Mouse (Mus musculus) adrenal gland, adult 8-10 months (tissue): ENCODE data around the gene Gm11011. TPM values are rescaled to one million over a fixed set of nuclear protein-coding genes. Genes with fewer than 3 reads are reported as not detected.
"Not testable (repeated sequence)": the region's sequence is repeated elsewhere in the genome, so short reads cannot be mapped to it uniquely, and the experiment has no call there.

Source experiments
- DNase-seq: peaks from one replicate; pipeline ENCODE4 v3.0.0; 2022
- total RNA-seq, 4 experiments: library from RNA; stranded (reverse); gene quantifications; 2 replicates each; pipeline ENCODE4 v1.2.4; 2022

Gm11011 gene
- total RNA-seq, result not detected

- DNase-seq, result not testable (repeated sequence)
Measured at GRCm38 (mm10) chr2:169587645-169588044, at the start of gene Gm11011. Gene Gm11011 (minus strand): TSS chr2:169587745.

- no peak for DNase-seq
Measured at GRCm38 (mm10) chr2:169636414-169636813, 48.9 kb upstream of the Gm11011 start.

DNA sequence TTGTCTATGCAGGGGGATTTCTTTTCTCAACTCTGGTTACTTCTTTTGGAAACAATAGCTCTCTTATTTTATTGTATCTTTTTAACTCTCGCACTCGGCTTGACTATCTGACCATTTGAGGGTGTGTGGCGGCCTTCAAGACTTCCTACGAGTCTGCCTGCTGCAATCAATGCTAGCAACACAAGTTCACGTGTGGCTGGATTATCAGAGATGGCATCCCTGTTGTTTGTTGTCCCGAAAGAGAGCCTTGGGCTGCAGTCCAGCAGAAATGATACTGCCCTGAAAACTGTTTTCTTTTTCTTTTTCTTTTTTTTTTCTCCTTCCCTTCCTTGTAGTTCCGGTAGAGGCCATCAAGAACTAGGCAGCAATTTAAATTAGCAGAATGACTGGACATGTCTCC lies 47.9 kb upstream of the Gm11011 start:
- no peak for DNase-seq

GRCm38 (mm10) chr2:169634619-169635382 lies 47.3 kb upstream of the Gm11011 start:
- DNase-seq, result no peak

GRCm38 (mm10) chr2:169633491-169634289 lies 46.1 kb upstream of the Gm11011 start:
- DNase-seq, result no peak

DNA sequence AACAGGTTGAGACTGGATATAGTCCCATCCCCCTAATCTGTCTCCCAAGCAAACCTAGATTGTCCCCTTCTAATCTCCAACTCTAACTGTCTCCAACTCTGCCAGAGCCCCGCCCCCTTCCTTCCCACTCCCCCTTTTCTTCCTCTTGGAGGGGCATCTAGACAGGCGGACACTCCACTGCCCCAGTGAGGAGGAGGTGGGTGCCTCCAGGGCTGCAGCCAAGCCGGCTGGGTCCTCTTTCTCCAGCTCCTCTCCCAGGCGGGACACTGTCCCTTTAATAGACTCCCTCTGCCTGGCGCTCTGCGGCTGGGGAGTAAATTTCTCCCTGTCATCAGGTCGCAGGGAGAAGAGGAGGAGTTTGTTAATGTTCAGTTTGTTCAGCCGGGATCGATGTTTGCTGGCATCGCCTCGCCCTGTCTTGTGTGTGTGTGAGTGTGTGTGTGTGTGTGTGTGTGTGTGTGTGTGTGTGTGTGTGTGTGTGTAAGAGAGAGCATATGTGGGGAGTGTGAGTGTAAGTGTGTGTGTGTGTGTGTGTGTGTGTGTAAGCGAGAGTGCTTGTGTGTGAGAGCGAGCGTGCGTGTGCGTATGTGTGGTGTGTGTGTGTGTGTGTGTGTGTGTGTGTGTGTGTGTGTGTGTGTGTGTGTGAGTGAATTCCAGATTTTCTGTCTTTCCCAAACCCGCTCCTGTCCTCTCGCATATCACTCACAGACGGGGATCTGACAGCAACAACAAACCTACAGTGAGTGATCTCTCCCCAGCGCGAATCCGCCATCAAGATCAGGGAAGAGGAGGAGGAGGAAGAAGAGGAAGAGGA lies 45.0 kb upstream of the Gm11011 start, which contains the start of gene Tshz2:
Tshz2 (plus strand) TSS at position 676 of the 814 bp plus-strand sequence.
- peak; percentile 52 for DNase-seq

DNA sequence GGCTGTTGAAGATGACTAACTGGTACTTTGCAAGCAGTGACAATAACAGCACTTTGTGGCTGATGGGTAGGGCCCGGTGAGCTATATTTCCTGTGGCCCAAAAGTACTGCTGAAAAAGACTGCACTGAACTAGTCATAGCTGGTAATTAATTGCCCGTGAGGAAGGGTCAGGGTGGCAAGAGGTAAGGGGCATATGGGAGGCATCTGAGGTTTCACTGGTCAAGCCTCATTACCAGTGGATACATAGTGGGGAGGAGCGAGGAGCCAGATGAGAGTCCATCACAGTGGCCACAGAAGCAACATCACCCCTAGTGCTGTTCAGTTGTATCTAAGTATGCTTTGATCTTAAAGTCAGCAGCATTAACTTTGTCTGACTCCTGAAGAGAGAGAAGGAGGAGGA lies 42.5 kb upstream of the Gm11011 start:
- DNase-seq, result no peak

- DNase-seq, result no peak
Measured at GRCm38 (mm10) chr2:169621201-169621710, 33.7 kb upstream of the Gm11011 start.

DNA sequence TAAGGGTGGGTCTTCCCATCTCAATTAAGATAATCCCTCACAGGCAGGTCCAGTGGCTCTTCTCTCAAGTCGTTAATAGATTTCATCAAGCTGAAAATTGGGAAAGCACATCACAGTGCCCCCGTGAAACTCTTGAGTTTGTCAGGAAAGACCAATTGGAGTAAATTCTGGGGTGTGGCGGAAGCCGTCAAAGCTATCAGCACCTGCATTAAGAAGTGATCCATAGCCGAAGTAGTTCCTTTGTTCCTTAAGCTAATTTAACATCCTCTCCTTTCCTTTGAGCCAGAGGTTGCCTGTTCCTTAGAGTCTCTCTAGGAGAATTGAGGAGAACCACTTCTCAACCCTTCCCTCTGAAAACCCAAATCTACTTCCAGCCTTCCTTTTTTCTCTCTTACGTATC lies 28.5 kb upstream of the Gm11011 start:
- no peak for DNase-seq

- DNase-seq, result no peak
Measured at GRCm38 (mm10) chr2:169614683-169615082, 27.1 kb upstream of the Gm11011 start.

DNA sequence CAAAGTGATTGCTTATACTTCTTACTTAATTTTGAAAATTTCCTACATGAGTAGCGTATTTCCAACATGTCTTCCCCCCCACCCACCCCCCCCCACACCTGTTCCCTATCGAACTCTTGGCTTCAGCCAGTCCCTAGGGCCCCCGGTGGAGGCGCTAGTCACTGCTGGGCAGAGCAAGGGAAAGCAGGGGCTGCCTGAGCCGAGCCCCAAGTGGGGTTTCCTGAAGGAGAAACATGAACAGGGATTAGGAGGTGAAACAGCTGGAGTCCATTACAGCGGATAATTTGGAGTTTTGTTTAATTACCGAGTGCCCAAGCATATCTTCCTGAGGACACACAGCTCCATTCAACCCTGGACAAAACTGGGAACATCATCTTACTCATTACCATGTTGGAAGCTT lies 24.0 kb upstream of the Gm11011 start:
- DNase-seq, result no peak

- DNase-seq, result no peak
Measured at GRCm38 (mm10) chr2:169610882-169611281, 23.3 kb upstream of the Gm11011 start.

GRCm38 (mm10) chr2:169609956-169610355 lies 22.4 kb upstream of the Gm11011 start:
- DNase-seq, result no peak

DNA sequence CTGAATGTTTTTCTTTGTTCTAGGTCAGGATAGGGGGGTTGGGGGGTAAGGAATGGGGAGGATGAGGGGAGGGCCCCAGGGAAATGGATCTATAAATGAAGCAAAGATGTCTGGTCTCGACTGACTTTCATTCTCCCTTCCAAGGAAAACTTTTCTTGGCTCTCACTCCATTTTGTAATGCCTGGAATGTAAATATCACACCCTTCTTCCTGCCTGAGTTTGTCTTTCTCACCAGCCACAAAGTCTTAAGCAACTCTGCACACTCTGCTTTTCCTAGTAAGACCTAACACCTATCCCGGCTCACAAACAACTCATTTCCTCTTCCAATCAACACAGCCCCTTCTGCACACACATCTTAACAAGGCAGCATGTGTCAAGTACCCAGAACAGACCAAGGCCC lies 20.2 kb upstream of the Gm11011 start:
- DNase-seq, result no peak

DNA sequence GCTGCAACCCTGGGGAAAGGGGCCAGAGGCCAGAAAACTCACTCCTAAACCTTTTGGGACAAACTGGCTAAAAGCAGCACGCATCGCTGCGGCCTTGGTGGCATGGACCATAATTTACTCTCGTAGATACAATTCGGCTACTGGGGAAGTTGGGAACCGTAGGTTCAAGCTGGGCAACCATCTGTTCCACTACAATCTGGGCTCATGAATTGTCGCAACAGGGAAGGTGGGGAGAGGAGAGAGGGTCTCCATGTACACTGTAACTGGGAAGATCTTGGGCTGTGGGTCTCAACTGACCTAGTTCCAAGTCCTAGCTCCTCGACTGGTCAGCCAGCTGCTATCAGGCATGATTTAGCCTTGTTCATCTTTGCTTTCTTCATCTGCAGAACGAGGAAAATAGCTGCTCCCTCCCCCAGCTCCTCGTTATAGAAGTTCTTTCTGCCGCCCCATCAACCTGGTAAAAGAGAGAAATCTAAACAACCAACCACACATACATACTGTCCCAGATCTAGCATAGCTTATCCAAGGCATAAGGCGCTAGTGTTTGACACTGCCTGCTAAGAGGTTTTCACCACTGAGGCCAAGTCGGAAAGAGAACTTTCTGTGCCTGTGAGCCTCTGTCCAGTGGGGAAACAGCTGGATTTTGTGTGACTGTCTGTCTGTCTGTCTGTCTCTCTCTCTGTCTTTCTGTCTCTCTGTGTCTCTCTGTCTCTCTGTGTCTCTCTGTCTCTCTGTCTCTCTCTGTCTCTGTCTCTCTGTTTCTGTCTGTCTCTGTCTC lies 19.5 kb upstream of the Gm11011 start:
- no peak for DNase-seq

GRCm38 (mm10) chr2:169600163-169600562 lies 12.6 kb upstream of the Gm11011 start:
- no peak for DNase-seq

GRCm38 (mm10) chr2:169599591-169599990 lies 12.0 kb upstream of the Gm11011 start:
- no peak for DNase-seq

DNA sequence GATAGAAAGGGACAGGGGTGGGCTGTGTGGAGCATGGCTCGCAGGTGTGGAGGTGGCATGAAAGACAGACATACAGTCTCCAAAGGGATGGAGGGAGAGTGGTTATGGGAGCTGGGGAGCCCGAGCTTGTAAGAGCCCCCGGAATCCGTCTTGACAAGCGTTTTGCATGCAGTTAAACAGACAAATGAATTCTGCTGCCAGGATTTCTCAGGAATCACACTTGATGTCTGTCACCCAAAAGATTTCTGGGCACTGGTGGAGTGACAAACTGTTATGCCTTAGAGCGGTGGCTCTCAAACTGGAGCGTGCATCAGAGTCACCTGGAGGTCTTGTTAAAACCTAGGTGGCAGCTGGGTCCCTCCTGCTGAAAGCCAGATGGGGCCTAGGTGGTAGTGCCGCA lies 10.4 kb upstream of the Gm11011 start:
- no peak for DNase-seq

DNA sequence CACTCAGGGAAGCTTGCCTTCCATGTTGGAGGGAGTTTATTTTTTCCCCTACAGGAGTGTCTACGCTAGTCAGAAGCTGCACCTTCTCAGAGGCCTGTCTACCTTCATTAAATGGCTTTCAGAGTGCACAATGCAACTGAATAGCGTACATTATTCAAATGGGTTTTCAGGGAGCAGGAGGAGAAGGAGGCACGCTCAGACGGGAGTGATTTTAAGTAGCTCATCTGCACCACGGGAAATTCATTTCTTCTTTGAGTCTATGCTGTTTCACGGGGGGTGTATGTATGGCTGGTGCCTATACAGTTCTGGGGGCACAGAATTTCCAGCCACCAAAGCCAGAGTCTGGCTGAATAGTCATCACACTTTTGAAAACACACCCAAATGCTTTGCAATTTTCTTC lies 9.8 kb upstream of the Gm11011 start:
- no peak for DNase-seq

DNA sequence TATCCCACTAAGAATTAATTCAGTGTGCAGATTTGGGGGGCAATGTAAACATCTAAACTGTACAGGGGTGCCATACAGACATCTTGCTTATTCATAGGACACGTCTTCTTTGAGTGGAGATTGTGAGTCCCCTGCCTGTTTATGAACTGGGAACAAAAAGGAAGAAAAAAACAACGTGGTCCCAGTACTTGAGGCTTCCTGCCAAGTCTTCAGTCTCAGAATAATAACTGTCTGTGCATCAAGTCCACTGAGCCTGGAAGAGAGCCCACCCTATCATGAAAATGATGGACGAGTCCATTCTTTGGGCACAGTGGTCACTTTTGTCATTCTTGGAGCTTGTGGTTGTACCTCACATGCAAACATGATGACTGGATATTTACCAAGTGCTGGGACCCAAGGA lies 6.2 kb upstream of the Gm11011 start:
- DNase-seq, result no peak

GRCm38 (mm10) chr2:169590412-169590811 lies 2.9 kb upstream of the Gm11011 start:
- no peak for DNase-seq

GRCm38 (mm10) chr2:169589697-169590096 lies 2.2 kb upstream of the Gm11011 start:
- DNase-seq, result no peak
